Mouse (Mus musculus) midbrain, postnatal 0 days (tissue): ENCODE data around the gene Ccdc102a. TPM values are rescaled to one million over a fixed set of nuclear protein-coding genes. Genes with fewer than 3 reads are reported as not detected.
A peak's percentile ranks its signal among the peaks of the same experiment; 100 is the strongest.

Source experiments
- ATAC-seq: fragments of 200-750 bp; cut with Nextera tagmentation; 2 replicates; pipeline ENCODE4 v1.8.0; 2017; ENCODE audit warnings: moderate number of reproducible peaks, mild to moderate bottlenecking, moderate TSS enrichment, moderate library complexity; ENCODE audit not compliant: low FRiP score
- DNase-seq: peaks from one replicate; pipeline ENCODE4 v3.0.0-alpha.2; 2015; ENCODE audit warnings: low spot score
- H3K27ac ChIP-seq: fragments of 300-500 bp; sonication (generic); 2 replicates; pipeline ENCODE4 v1.5.1; 2014; ENCODE audit warnings: low read depth, mild to moderate bottlenecking, low read length, mixed read lengths
- H3K27me3 ChIP-seq: fragments of 300-500 bp; sonication (generic); 2 replicates; pipeline ENCODE4 v1.6.1; 2014; ENCODE audit warnings: low read length, control low read depth, mixed read lengths; ENCODE audit not compliant: insufficient read depth
- H3K36me3 ChIP-seq: fragments of 300-500 bp; sonication (generic); 2 replicates; pipeline ENCODE4 v1.6.1; 2014; ENCODE audit warnings: low read length, control low read depth, mixed read lengths; ENCODE audit not compliant: insufficient read depth
- H3K4me1 ChIP-seq: fragments of 300-500 bp; sonication (generic); 2 replicates; pipeline ENCODE4 v1.6.1; 2014; ENCODE audit warnings: mild to moderate bottlenecking, control low read depth, antibody characterized with exemption, low read length, mixed read lengths; ENCODE audit not compliant: insufficient read depth
- H3K4me2 ChIP-seq: fragments of 300-500 bp; sonication (generic); 2 replicates; pipeline ENCODE4 v1.6.1; 2014; ENCODE audit warnings: low read depth, mild to moderate bottlenecking, low read length, mixed read lengths; ENCODE audit not compliant: poor library complexity, severe bottlenecking
- H3K4me3 ChIP-seq: fragments of 300-500 bp; sonication (generic); 2 replicates; pipeline ENCODE4 v1.5.1; 2014; ENCODE audit warnings: low read depth, mild to moderate bottlenecking, low read length, moderate library complexity
- H3K9ac ChIP-seq: fragments of 300-500 bp; sonication (generic); replicated peaks from 2 replicates; pipeline ENCODE4 v1.6.1; 2014; ENCODE audit warnings: mild to moderate bottlenecking, low read length, moderate library complexity, mixed read lengths; ENCODE audit not compliant: poor library complexity, severe bottlenecking
- H3K9me3 ChIP-seq: fragments of 300-500 bp; sonication (generic); 2 replicates; pipeline ENCODE4 v1.6.1; 2016; ENCODE audit warnings: low read length, control low read depth
- CTCF ChIP-seq: IDR thresholded peaks from 2 replicates; pipeline ENCODE4 v1.5.1; 2016; ENCODE audit warnings: antibody characterized with exemption, mild to moderate bottlenecking
- WGBS: fragments of 180-500 bp; shearing (Covaris S2); extraction: QIAGEN DNeasy Blood & Tissue Kit; methylation state at CpG from one replicate; pipeline ENCODE4 v1.1.7; 2014; 5-methylcytosine and 5-hydroxymethylcytosine counted together
- polyA plus RNA-seq: library from polyadenylated mRNA; unstranded; fragments of >200 nt; fragmentation: Nextera tagmentation; extraction: Ambion mirVana; gene quantifications from 2 replicates; pipeline ENCODE4 v1.2.1, GENCODE M21; 2015
- total RNA-seq: library from RNA; depleted of rRNA; stranded (reverse); fragments of >200 nt; gene quantifications from 2 replicates; pipeline ENCODE4 v1.2.3, GENCODE M21; 2014

Ccdc102a gene
- total and polyA plus RNA-seq, 2 experiments from 2014 or later, result 3.7 to 6.1 TPM

GRCm38 (mm10) chr8:94956078-94956574 is 38.2 kb upstream of the Ccdc102a start:
- H3K27me3 ChIP-seq, result no peaks in the 10 kb centered on the region
- TF ChIP-seq CTCF, result no peak
- no peak overlapping the region for H3K27ac ChIP-seq
- no peak overlapping the region for H3K4me3 ChIP-seq
- no peaks in the 10 kb centered on the region for H3K36me3 ChIP-seq
- DNase-seq, result no peak
- 87% methylated on average over 1 of the region's 1 CpGs for WGBS
- H3K9ac ChIP-seq, result no peak overlapping the region
- no peaks in the 10 kb centered on the region for H3K9me3 ChIP-seq
- H3K4me2 ChIP-seq, result no peak overlapping the region
- no peaks in the 10 kb centered on the region for H3K4me1 ChIP-seq
- ATAC-seq, result no peak

GRCm38 (mm10) chr8:94954921-94955758 is 37.2 kb upstream of the Ccdc102a start:
- DNase-seq (peak; percentile 75), ATAC-seq (no peak)
- Histone ChIP-seq H3K4me1 (no peaks in the 10 kb centered on the region), H3K27ac (no peak overlapping the region), H3K27me3 (no peaks in the 10 kb centered on the region), H3K9ac (no peak overlapping the region), H3K4me3 (no peak overlapping the region), H3K4me2 (no peak overlapping the region), H3K9me3 (no peaks in the 10 kb centered on the region), H3K36me3 (no peaks in the 10 kb centered on the region)
- peak; percentile 71 for TF ChIP-seq CTCF
- WGBS, result 36% methylated on average over 9 of the region's 9 CpGs

GRCm38 (mm10) chr8:94954368-94954737 is 36.5 kb upstream of the Ccdc102a start:
- Histone ChIP-seq H3K9me3 (no peaks in the 10 kb centered on the region), H3K36me3 (no peaks in the 10 kb centered on the region), H3K4me1 (no peaks in the 10 kb centered on the region), H3K27me3 (no peaks in the 10 kb centered on the region), H3K4me2 (no peak overlapping the region), H3K9ac (no peak overlapping the region), H3K27ac (no peak overlapping the region), H3K4me3 (no peak overlapping the region)
- ATAC-seq (no peak; the same call in 1 of the 2 replicates), DNase-seq (peak; percentile 58)
- no peak for TF ChIP-seq CTCF
- WGBS, result 67% methylated on average over 7 of the region's 7 CpGs

- DNase-seq (no peak), ATAC-seq (no peak)
- no peak overlapping the region for H3K9ac ChIP-seq
- H3K36me3 ChIP-seq, result no peaks in the 10 kb centered on the region
- 73% methylated on average over 7 of the region's 7 CpGs for WGBS
- no peaks in the 10 kb centered on the region for H3K4me1 ChIP-seq
- no peaks in the 10 kb centered on the region for H3K9me3 ChIP-seq
- no peaks in the 10 kb centered on the region for H3K27me3 ChIP-seq
- H3K4me2 ChIP-seq, result no peak overlapping the region
- H3K27ac ChIP-seq, result no peak overlapping the region
- no peak for TF ChIP-seq CTCF
- H3K4me3 ChIP-seq, result no peak overlapping the region
These were observed 35.9 kb upstream of the Ccdc102a start for GRCm38 (mm10) chr8:94953624-94954367.

GRCm38 (mm10) chr8:94952086-94952485 is 34.2 kb upstream of the Ccdc102a start:
- Histone ChIP-seq H3K4me3 (no peak overlapping the region), H3K27me3 (no peaks in the 10 kb centered on the region), H3K27ac (no peak overlapping the region), H3K9ac (no peak overlapping the region), H3K36me3 (no peaks in the 10 kb centered on the region), H3K4me2 (no peak overlapping the region), H3K4me1 (no peaks in the 10 kb centered on the region), H3K9me3 (no peaks in the 10 kb centered on the region)
- DNase-seq, result no peak
- WGBS, result 78% methylated on average over 5 of the region's 5 CpGs
- ATAC-seq, result no peak
- no peak for TF ChIP-seq CTCF

- WGBS, result 75% methylated on average over 5 of the region's 5 CpGs
- Histone ChIP-seq H3K9ac (0 out of 2 replicates have a peak overlapping the region, but pooled peaks have one; percentile 24), H3K27ac (no peak overlapping the region), H3K4me1 (no peaks in the 10 kb centered on the region), H3K9me3 (no peaks in the 10 kb centered on the region), H3K36me3 (no peaks in the 10 kb centered on the region), H3K4me3 (no peak overlapping the region), H3K4me2 (no peak overlapping the region), H3K27me3 (no peaks in the 10 kb centered on the region)
- no peak for TF ChIP-seq CTCF
- DNase-seq (no peak), ATAC-seq (0 out of 2 replicates have a peak, but pooled peaks have one; percentile 36)
These were observed 32.6 kb upstream of the Ccdc102a start for GRCm38 (mm10) chr8:94950458-94950857.
